Mouse (Mus musculus): Measurements from ENCODE around the gene Ttc14. TPM values are rescaled to one million over a fixed set of nuclear protein-coding genes. Genes with fewer than 3 reads are reported as not detected.
A peak's percentile ranks its signal among the peaks of the same experiment; 100 is the strongest.

Gene Ttc14
- polyA plus RNA-seq (2011; ENCODE audit: insufficient read depth, insufficient read length, low read depth, missing spikeins): 46.6 and 53.0 TPM in 2 replicates

- Histone ChIP-seq H3K27me3 (ENCODE audit: control insufficient read depth, insufficient read depth, low read length, poor library complexity, severe bottlenecking) (no peaks in the 10 kb centered on the region), H3K36me3 (ENCODE audit: control insufficient read depth, insufficient read depth, low read length, poor library complexity, severe bottlenecking) (peaks cover 13% of the 10 kb centered on the region), H3K4me1 (ENCODE audit: control insufficient read depth, insufficient read depth, low read length) (no peaks in the 10 kb centered on the region), H3K4me3 (ENCODE audit: low read depth, low read length) (peak within 1 kb of the TSS; percentile 93), H3K9ac (ENCODE audit: low read depth, poor library complexity, severe bottlenecking) (peak within 1 kb of the TSS; percentile 94), H3K9me3 (replicated peaks; ENCODE audit: control insufficient read depth, insufficient read depth, low read length, poor library complexity, severe bottlenecking) (no peaks in the 10 kb centered on the region), H3K27ac (ENCODE audit: insufficient read depth, low read length) (peak within 1 kb of the TSS; percentile 80)
- TF ChIP-seq POLR2A (IDR thresholded peaks at IDR 0.05; ENCODE audit: insufficient read depth, low read length): peak; percentile 45
- 0 out of 2 replicates have a peak, but pooled peaks have one; percentile 17 for TF ChIP-seq EP300 (IDR thresholded peaks at IDR 0.05; ENCODE audit: insufficient read depth, low read depth, low read length)
- TF ChIP-seq CTCF (IDR thresholded peaks at IDR 0.05; ENCODE audit: low read depth, low read length): no peak
These were observed at the start of gene Ttc14 for GRCm38 (mm10) chr3:33799617-33800512. Gene Ttc14 (plus strand): TSS chr3:33799832.

- Histone ChIP-seq H3K9me3 (replicated peaks; ENCODE audit: control insufficient read depth, insufficient read depth, low read length, poor library complexity, severe bottlenecking) (no peaks in the 10 kb centered on the region), H3K27me3 (ENCODE audit: control insufficient read depth, insufficient read depth, low read length, poor library complexity, severe bottlenecking) (no peaks in the 10 kb centered on the region), H3K27ac (ENCODE audit: insufficient read depth, low read length) (no peak overlapping the region), H3K4me1 (ENCODE audit: control insufficient read depth, insufficient read depth, low read length) (no peaks in the 10 kb centered on the region), H3K36me3 (ENCODE audit: control insufficient read depth, insufficient read depth, low read length, poor library complexity, severe bottlenecking) (no peaks in the 10 kb centered on the region), H3K9ac (ENCODE audit: low read depth, poor library complexity, severe bottlenecking) (no peak overlapping the region), H3K4me3 (ENCODE audit: low read depth, low read length) (no peak overlapping the region)
- no peak for TF ChIP-seq EP300 (IDR thresholded peaks at IDR 0.05; ENCODE audit: insufficient read depth, low read depth, low read length)
These were observed 8.7 kb upstream of the Ttc14 start for GRCm38 (mm10) chr3:33790975-33791374.

GRCm38 (mm10) chr3:33800513-33800820, 835 bp downstream of the Ttc14 start:
- H3K36me3 ChIP-seq (ENCODE audit: control insufficient read depth, insufficient read depth, low read length, poor library complexity, severe bottlenecking): peaks cover 18% of the 10 kb centered on the region
- no peaks in the 10 kb centered on the region for H3K27me3 ChIP-seq (ENCODE audit: control insufficient read depth, insufficient read depth, low read length, poor library complexity, severe bottlenecking)
- H3K9me3 ChIP-seq (replicated peaks; ENCODE audit: control insufficient read depth, insufficient read depth, low read length, poor library complexity, severe bottlenecking): no peaks in the 10 kb centered on the region
- TF ChIP-seq CTCF (IDR thresholded peaks at IDR 0.05; ENCODE audit: low read depth, low read length) (no peak), POLR2A (IDR thresholded peaks at IDR 0.05; ENCODE audit: insufficient read depth, low read length) (no peak), EP300 (IDR thresholded peaks at IDR 0.05; ENCODE audit: insufficient read depth, low read depth, low read length) (no peak)
- H3K9ac ChIP-seq (ENCODE audit: low read depth, poor library complexity, severe bottlenecking): peak overlapping the region; percentile 94
- no peak overlapping the region for H3K27ac ChIP-seq (ENCODE audit: insufficient read depth, low read length)
- no peaks in the 10 kb centered on the region for H3K4me1 ChIP-seq (ENCODE audit: control insufficient read depth, insufficient read depth, low read length)
- peak overlapping the region; percentile 93 for H3K4me3 ChIP-seq (ENCODE audit: low read depth, low read length)

GRCm38 (mm10) chr3:33807151-33807550, 7.5 kb downstream of the Ttc14 start:
- H3K4me3 ChIP-seq (ENCODE audit: low read depth, low read length): no peak overlapping the region
- H3K27ac ChIP-seq (ENCODE audit: insufficient read depth, low read length): no peak overlapping the region
- no peaks in the 10 kb centered on the region for H3K27me3 ChIP-seq (ENCODE audit: control insufficient read depth, insufficient read depth, low read length, poor library complexity, severe bottlenecking)
- H3K9me3 ChIP-seq (replicated peaks; ENCODE audit: control insufficient read depth, insufficient read depth, low read length, poor library complexity, severe bottlenecking): no peaks in the 10 kb centered on the region
- no peaks in the 10 kb centered on the region for H3K4me1 ChIP-seq (ENCODE audit: control insufficient read depth, insufficient read depth, low read length)
- TF ChIP-seq POLR2A (IDR thresholded peaks at IDR 0.05; ENCODE audit: insufficient read depth, low read length) (no peak), EP300 (IDR thresholded peaks at IDR 0.05; ENCODE audit: insufficient read depth, low read depth, low read length) (no peak), CTCF (IDR thresholded peaks at IDR 0.05; ENCODE audit: low read depth, low read length) (no peak)
- peaks cover 45% of the 10 kb centered on the region for H3K36me3 ChIP-seq (ENCODE audit: control insufficient read depth, insufficient read depth, low read length, poor library complexity, severe bottlenecking)
- H3K9ac ChIP-seq (ENCODE audit: low read depth, poor library complexity, severe bottlenecking): no peak overlapping the region

GRCm38 (mm10) chr3:33824135-33824946, 24.7 kb downstream of the Ttc14 start:
- no peak overlapping the region for H3K9ac ChIP-seq (ENCODE audit: low read depth, poor library complexity, severe bottlenecking)
- H3K4me1 ChIP-seq (ENCODE audit: control insufficient read depth, insufficient read depth, low read length): no peaks in the 10 kb centered on the region
- no peak overlapping the region for H3K4me3 ChIP-seq (ENCODE audit: low read depth, low read length)
- no peak for TF ChIP-seq POLR2A (IDR thresholded peaks at IDR 0.05; ENCODE audit: insufficient read depth, low read length)
- peak; percentile 68 for TF ChIP-seq CTCF (IDR thresholded peaks at IDR 0.05; ENCODE audit: low read depth, low read length)
- H3K27me3 ChIP-seq (ENCODE audit: control insufficient read depth, insufficient read depth, low read length, poor library complexity, severe bottlenecking): no peaks in the 10 kb centered on the region
- no peaks in the 10 kb centered on the region for H3K9me3 ChIP-seq (replicated peaks; ENCODE audit: control insufficient read depth, insufficient read depth, low read length, poor library complexity, severe bottlenecking)
- H3K27ac ChIP-seq (ENCODE audit: insufficient read depth, low read length): no peak overlapping the region
- H3K36me3 ChIP-seq (ENCODE audit: control insufficient read depth, insufficient read depth, low read length, poor library complexity, severe bottlenecking): no peaks in the 10 kb centered on the region

GRCm38 (mm10) chr3:33832351-33832750, 32.7 kb downstream of the Ttc14 start:
- no peaks in the 10 kb centered on the region for H3K36me3 ChIP-seq (ENCODE audit: control insufficient read depth, insufficient read depth, low read length, poor library complexity, severe bottlenecking)
- H3K4me3 ChIP-seq (ENCODE audit: low read depth, low read length): no peak overlapping the region
- no peaks in the 10 kb centered on the region for H3K27me3 ChIP-seq (ENCODE audit: control insufficient read depth, insufficient read depth, low read length, poor library complexity, severe bottlenecking)
- H3K9ac ChIP-seq (ENCODE audit: low read depth, poor library complexity, severe bottlenecking): no peak overlapping the region
- H3K9me3 ChIP-seq (replicated peaks; ENCODE audit: control insufficient read depth, insufficient read depth, low read length, poor library complexity, severe bottlenecking): no peaks in the 10 kb centered on the region
- H3K4me1 ChIP-seq (ENCODE audit: control insufficient read depth, insufficient read depth, low read length): no peaks in the 10 kb centered on the region
- no peak for TF ChIP-seq CTCF (IDR thresholded peaks at IDR 0.05; ENCODE audit: low read depth, low read length)
- TF ChIP-seq EP300 (IDR thresholded peaks at IDR 0.05; ENCODE audit: insufficient read depth, low read depth, low read length): no peak
- TF ChIP-seq POLR2A (IDR thresholded peaks at IDR 0.05; ENCODE audit: insufficient read depth, low read length): no peak
- H3K27ac ChIP-seq (ENCODE audit: insufficient read depth, low read length): no peak overlapping the region

Data from ES-Bruce4 (cell line).